Mouse (Mus musculus): ENCODE data around the gene Apol10a. TPM values are rescaled to one million over a fixed set of nuclear protein-coding genes. Genes with fewer than 3 reads are reported as not detected.
"Not testable (repeated sequence)": the region's sequence is repeated elsewhere in the genome, so short reads cannot be mapped to it uniquely, and the experiment has no call there.

The Apol10a gene
- total and polyA plus RNA-seq, 3 experiments, result not detected

- H3K36me3 ChIP-seq (replicated peaks in 1 of 2; ENCODE audit: control insufficient read depth in 1 of 2, insufficient read depth in 1 of 2, low read length in 1 of 2); H3K79me2 ChIP-seq (replicated peaks; ENCODE audit: control insufficient read depth, extremely low read depth, insufficient read depth, poor library complexity, severe bottlenecking); H3K9ac ChIP-seq (ENCODE audit: insufficient read depth, low read depth); H3K27ac ChIP-seq (ENCODE audit: insufficient read depth, low read depth); H3K4me2 ChIP-seq (ENCODE audit: insufficient read depth, low read depth, poor library complexity, severe bottlenecking); H3K9me3 ChIP-seq (replicated peaks; ENCODE audit: low read length); DNase-seq (ENCODE audit: extremely low read depth); H3K4me1 ChIP-seq (ENCODE audit: control insufficient read depth in 1 of 2, insufficient read depth in 2 of 2); dilution Hi-C loops (cut with MboI; ENCODE audit: extremely low pct_ligation_motif_present, extremely low pct_unique_long_range_greater_than_20kb, low sequenced_read_pairs); H3K27me3 ChIP-seq (replicated peaks); H3K4me3 ChIP-seq (replicated peaks in 1 of 3; ENCODE audit: low read depth in 2 of 3, low read length in 2 of 3, poor library complexity in 1 of 3): not testable (repeated sequence)
- in situ Hi-C loops (cut with MboI; ENCODE audit: low pct_ligation_motif_present, low pct_unique_long_range_greater_than_20kb, low sequenced_read_pairs), result loop anchor here (25.0 kb wide), 1 partner anchor 179 kb away; the partner anchor contains the start of gene Apol7e
Measured at GRCm38 (mm10) chr15:77507966-77508365, 31.1 kb downstream of the Apol10a start, which contains the start of gene Apol11a. Gene Apol11a, plus strand, starts transcription at chr15:77508271.

GRCm38 (mm10) chr15:77520596-77520995 lies 43.7 kb downstream of the Apol10a start:
- H3K9me3 ChIP-seq (replicated peaks; ENCODE audit: low read length); H3K36me3 ChIP-seq (replicated peaks in 1 of 2; ENCODE audit: control insufficient read depth in 1 of 2, insufficient read depth in 1 of 2, low read length in 1 of 2); dilution Hi-C loops (cut with MboI; ENCODE audit: extremely low pct_ligation_motif_present, extremely low pct_unique_long_range_greater_than_20kb, low sequenced_read_pairs); H3K4me3 ChIP-seq (replicated peaks in 1 of 3; ENCODE audit: low read depth in 2 of 3, low read length in 2 of 3, poor library complexity in 1 of 3); H3K9ac ChIP-seq (ENCODE audit: insufficient read depth, low read depth); H3K4me1 ChIP-seq (ENCODE audit: control insufficient read depth in 1 of 2, insufficient read depth in 2 of 2); H3K4me2 ChIP-seq (ENCODE audit: insufficient read depth, low read depth, poor library complexity, severe bottlenecking); H3K27ac ChIP-seq (ENCODE audit: insufficient read depth, low read depth); H3K79me2 ChIP-seq (replicated peaks; ENCODE audit: control insufficient read depth, extremely low read depth, insufficient read depth, poor library complexity, severe bottlenecking); DNase-seq (ENCODE audit: extremely low read depth): not testable (repeated sequence)
- in situ Hi-C loops (cut with MboI; ENCODE audit: low pct_ligation_motif_present, low pct_unique_long_range_greater_than_20kb, low sequenced_read_pairs), result loop anchor here (25.0 kb wide), 1 partner anchor 167 kb away; the partner anchor contains the start of gene Apol7e
- H3K27me3 ChIP-seq (replicated peaks), result peaks cover 30% of the 10 kb centered on the region

- peaks cover 15% of the 10 kb centered on the region for H3K27me3 ChIP-seq (replicated peaks)
- H3K9ac ChIP-seq (ENCODE audit: insufficient read depth, low read depth); H3K4me2 ChIP-seq (ENCODE audit: insufficient read depth, low read depth, poor library complexity, severe bottlenecking); H3K4me3 ChIP-seq (replicated peaks in 1 of 3; ENCODE audit: low read depth in 2 of 3, low read length in 2 of 3, poor library complexity in 1 of 3); dilution Hi-C loops (cut with MboI; ENCODE audit: extremely low pct_ligation_motif_present, extremely low pct_unique_long_range_greater_than_20kb, low sequenced_read_pairs); H3K79me2 ChIP-seq (replicated peaks; ENCODE audit: control insufficient read depth, extremely low read depth, insufficient read depth, poor library complexity, severe bottlenecking); H3K4me1 ChIP-seq (ENCODE audit: control insufficient read depth in 1 of 2, insufficient read depth in 2 of 2); H3K9me3 ChIP-seq (replicated peaks; ENCODE audit: low read length); H3K27ac ChIP-seq (ENCODE audit: insufficient read depth, low read depth); H3K36me3 ChIP-seq (replicated peaks in 1 of 2; ENCODE audit: control insufficient read depth in 1 of 2, insufficient read depth in 1 of 2, low read length in 1 of 2): not testable (repeated sequence)
- DNase-seq (ENCODE audit: extremely low read depth), result peak; percentile 56
- in situ Hi-C loops (cut with MboI; ENCODE audit: low pct_ligation_motif_present, low pct_unique_long_range_greater_than_20kb, low sequenced_read_pairs), result loop anchor here (25.0 kb wide), 1 partner anchor 164 kb away; the partner anchor contains the start of gene Apol7e
- TF ChIP-seq ZC3H11A (IDR thresholded peaks at IDR 0.05; ENCODE audit: low read depth, low read length) (peak; percentile 8; the same call in 1 of the 2 replicates), CTCF (conservative IDR thresholded peaks at IDR 0.05 in 1 of 2, IDR thresholded peaks at IDR 0.05 in 1 of 2; ENCODE audit: low read depth in 2 of 2, low read length in 2 of 2) (peak in 1 of 2 experiments; percentile 70; a peak in 2 of 4 replicates), RAD21 (IDR thresholded peaks at IDR 0.05; ENCODE audit: low read depth, low read length) (peak; percentile 59), SMC3 (IDR thresholded peaks at IDR 0.05; ENCODE audit: low read depth, low read length) (peak; percentile 76)
Measured at GRCm38 (mm10) chr15:77523186-77523843, 46.5 kb downstream of the Apol10a start.

- dilution Hi-C loops (cut with MboI; ENCODE audit: extremely low pct_ligation_motif_present, extremely low pct_unique_long_range_greater_than_20kb, low sequenced_read_pairs), result no loop called here
- Histone ChIP-seq H3K36me3 (replicated peaks in 1 of 2; ENCODE audit: control insufficient read depth in 1 of 2, insufficient read depth in 1 of 2, low read length in 1 of 2) (no peaks in the 10 kb centered on the region), H3K4me1 (ENCODE audit: control insufficient read depth in 1 of 2, insufficient read depth in 2 of 2) (no peaks in the 10 kb centered on the region), H3K79me2 (replicated peaks; ENCODE audit: control insufficient read depth, extremely low read depth, insufficient read depth, poor library complexity, severe bottlenecking) (no peaks in the 10 kb centered on the region), H3K27me3 (replicated peaks) (peaks cover 18% of the 10 kb centered on the region), H3K9ac (ENCODE audit: insufficient read depth, low read depth) (no peak within 1 kb of the TSS), H3K27ac (ENCODE audit: insufficient read depth, low read depth) (no peak within 1 kb of the TSS), H3K4me2 (ENCODE audit: insufficient read depth, low read depth, poor library complexity, severe bottlenecking) (no peak within 1 kb of the TSS), H3K9me3 (replicated peaks; ENCODE audit: low read length) (no peaks in the 10 kb centered on the region), H3K4me3 (replicated peaks in 1 of 3; ENCODE audit: low read depth in 2 of 3, low read length in 2 of 3, poor library complexity in 1 of 3) (no peak within 1 kb of the TSS)
- TF ChIP-seq MEF2A (IDR thresholded peaks at IDR 0.05; ENCODE audit: borderline replicate concordance, low read depth, low read length) (no peak), UBTF (IDR thresholded peaks at IDR 0.05; ENCODE audit: low read depth, low read length) (no peak), MAFK (IDR thresholded peaks at IDR 0.05; ENCODE audit: insufficient replicate concordance, low read length) (no peak), RCOR1 (conservative IDR thresholded peaks at IDR 0.05; ENCODE audit: low read depth, low read length) (no peak), MYC (IDR thresholded peaks at IDR 0.05; ENCODE audit: low read depth, low read length) (no peak), USF2 (conservative IDR thresholded peaks at IDR 0.05; ENCODE audit: low read depth, low read length) (no peak), ZMIZ1 (IDR thresholded peaks at IDR 0.05; ENCODE audit: low read depth, low read length) (no peak), RAD21 (IDR thresholded peaks at IDR 0.05; ENCODE audit: low read depth, low read length) (no peak), CTCF (conservative IDR thresholded peaks at IDR 0.05 in 1 of 2, IDR thresholded peaks at IDR 0.05 in 1 of 2; ENCODE audit: low read depth in 2 of 2, low read length in 2 of 2) (no peak), TCF12 (IDR thresholded peaks at IDR 0.05; ENCODE audit: low read depth, low read length) (no peak), SMC3 (IDR thresholded peaks at IDR 0.05; ENCODE audit: low read depth, low read length) (no peak), BHLHE40 (IDR thresholded peaks at IDR 0.05; ENCODE audit: low read depth, low read length) (no peak)
- DNase-seq (ENCODE audit: extremely low read depth), result no peak
- in situ Hi-C loops (cut with MboI; ENCODE audit: low pct_ligation_motif_present, low pct_unique_long_range_greater_than_20kb, low sequenced_read_pairs), result no loop called here
Measured at GRCm38 (mm10) chr15:77533216-77533615, 56.4 kb downstream of the Apol10a start, which contains the start of gene Apol7c. Gene Apol7c, minus strand, starts transcription at chr15:77533316.
